Mouse (Mus musculus) limb, embryonic 11.5 days (tissue): ENCODE data around the gene Srxn1. TPM values are rescaled to one million over a fixed set of nuclear protein-coding genes. Genes with fewer than 3 reads are reported as not detected.
A peak's percentile ranks its signal among the peaks of the same experiment; 100 is the strongest.

Experiments
- ATAC-seq: fragments of 200-750 bp; cut with Nextera tagmentation; 2 replicates; pipeline ENCODE4 v1.8.0; 2017; ENCODE audit warnings: low read depth; ENCODE audit not compliant: insufficient number of reproducible peaks, low FRiP score, low TSS enrichment
- DNase-seq: peaks from one replicate; pipeline ENCODE4 v3.0.0-alpha.2; 2015; ENCODE audit warnings: low spot score
- H3K27ac ChIP-seq: fragments of 300-500 bp; sonication (generic); replicated peaks from 2 replicates; pipeline ENCODE4 v1.5.1; 2014; ENCODE audit warnings: low read depth, mild to moderate bottlenecking, low read length
- H3K27me3 ChIP-seq: fragments of 300-500 bp; sonication (generic); 2 replicates; pipeline ENCODE4 v1.6.1; 2014; ENCODE audit warnings: mild to moderate bottlenecking, low read length, mixed read lengths; ENCODE audit not compliant: control insufficient read depth, insufficient read depth
- H3K36me3 ChIP-seq: fragments of 300-500 bp; sonication (generic); 2 replicates; pipeline ENCODE4 v1.6.1; 2014; ENCODE audit warnings: mild to moderate bottlenecking, low read length, moderate library complexity, mixed read lengths; ENCODE audit not compliant: control insufficient read depth, insufficient read depth
- H3K4me1 ChIP-seq: fragments of 300-500 bp; sonication (generic); 2 replicates; pipeline ENCODE4 v1.6.1; 2014; ENCODE audit warnings: low read length, mixed read lengths; ENCODE audit not compliant: control insufficient read depth, insufficient read depth
- H3K4me2 ChIP-seq: fragments of 300-500 bp; sonication (generic); 2 replicates; pipeline ENCODE4 v1.6.1; 2014; ENCODE audit warnings: low read depth, mild to moderate bottlenecking, moderate library complexity; ENCODE audit not compliant: severe bottlenecking
- H3K4me3 ChIP-seq: fragments of 300-500 bp; sonication (generic); 2 replicates; pipeline ENCODE4 v1.5.1; 2014; ENCODE audit warnings: low read depth, low read length
- H3K9ac ChIP-seq: fragments of 300-500 bp; sonication (generic); 2 replicates; pipeline ENCODE4 v1.6.1; 2014; ENCODE audit warnings: mild to moderate bottlenecking, low read length
- H3K9me3 ChIP-seq: fragments of 300-500 bp; sonication (generic); 2 replicates; pipeline ENCODE4 v1.6.1; 2016; ENCODE audit warnings: low read length; ENCODE audit not compliant: control insufficient read depth
- WGBS: fragments of 180-500 bp; shearing (Covaris S2); extraction: QIAGEN DNeasy Blood & Tissue Kit; methylation state at CpG from one replicate; pipeline ENCODE4 v1.1.7; 2014; 5-methylcytosine and 5-hydroxymethylcytosine counted together
- polyA plus RNA-seq: library from polyadenylated mRNA; unstranded; fragments of >200 nt; fragmentation: Nextera tagmentation; extraction: Ambion mirVana; gene quantifications from 2 replicates; pipeline ENCODE4 v1.2.1, GENCODE M21; 2014

The Srxn1 gene
- polyA plus RNA-seq, 1 experiment from 2014 or later: 8.9 TPM

GRCm38 (mm10) chr2:152147079-152147478, 41.8 kb downstream of the Srxn1 start:
- Histone ChIP-seq H3K9me3 (no peaks in the 10 kb centered on the region), H3K27me3 (peaks cover 20% of the 10 kb centered on the region), H3K4me3 (no peak overlapping the region), H3K27ac (no peak overlapping the region), H3K4me2 (no peak overlapping the region), H3K4me1 (peaks cover 11% of the 10 kb centered on the region), H3K9ac (no peak overlapping the region), H3K36me3 (no peaks in the 10 kb centered on the region)
- ATAC-seq (no peak), DNase-seq (no peak)
- WGBS: 67% methylated on average over 3 of the region's 3 CpGs

GRCm38 (mm10) chr2:152148675-152149074, 43.4 kb downstream of the Srxn1 start:
- no peak for ATAC-seq

GRCm38 (mm10) chr2:152149891-152150290, 44.6 kb downstream of the Srxn1 start:
- Histone ChIP-seq H3K4me2 (no peak overlapping the region), H3K36me3 (no peaks in the 10 kb centered on the region), H3K27ac (no peak overlapping the region), H3K4me1 (peaks cover 3% of the 10 kb centered on the region), H3K9ac (no peak overlapping the region), H3K27me3 (peaks cover 6% of the 10 kb centered on the region), H3K9me3 (no peaks in the 10 kb centered on the region), H3K4me3 (no peak overlapping the region)
- WGBS: 35% methylated on average over 4 of the region's 4 CpGs
- no peak for ATAC-seq
- no peak for DNase-seq

More at GRCm38 (mm10) chr2:152148675-152149074, 43.4 kb downstream of the Srxn1 start:
- Histone ChIP-seq H3K9ac (no peak overlapping the region), H3K4me3 (no peak overlapping the region), H3K27me3 (peaks cover 18% of the 10 kb centered on the region), H3K9me3 (no peaks in the 10 kb centered on the region), H3K4me1 (peaks cover 10% of the 10 kb centered on the region), H3K27ac (no peak overlapping the region), H3K36me3 (no peaks in the 10 kb centered on the region), H3K4me2 (no peak overlapping the region)
- no peak for DNase-seq
- 82% methylated on average over 9 of the region's 9 CpGs for WGBS

GRCm38 (mm10) chr2:152150373-152150772, 45.1 kb downstream of the Srxn1 start:
- no peak for DNase-seq
- no peak overlapping the region for H3K27ac ChIP-seq
- 69% methylated on average over 6 of the region's 6 CpGs for WGBS
- no peaks in the 10 kb centered on the region for H3K9me3 ChIP-seq
- no peak for ATAC-seq
- no peaks in the 10 kb centered on the region for H3K36me3 ChIP-seq
- no peak overlapping the region for H3K4me2 ChIP-seq
- no peak overlapping the region for H3K9ac ChIP-seq
- H3K4me1 ChIP-seq: peaks cover 6% of the 10 kb centered on the region
- peaks cover 3% of the 10 kb centered on the region; the same call in 1 of the 2 replicates for H3K27me3 ChIP-seq
- no peak overlapping the region for H3K4me3 ChIP-seq

GRCm38 (mm10) chr2:152153361-152153760, 48.0 kb downstream of the Srxn1 start:
- Histone ChIP-seq H3K9me3 (no peaks in the 10 kb centered on the region), H3K36me3 (no peaks in the 10 kb centered on the region), H3K4me2 (no peak overlapping the region), H3K27ac (no peak overlapping the region), H3K4me3 (no peak overlapping the region), H3K27me3 (no peaks in the 10 kb centered on the region), H3K4me1 (peaks cover 7% of the 10 kb centered on the region), H3K9ac (no peak overlapping the region)
- 12% methylated on average over 3 of the region's 3 CpGs for WGBS
- ATAC-seq (no peak), DNase-seq (no peak)

- ATAC-seq (no peak), DNase-seq (peak; percentile 45)
- no peak overlapping the region; the same call in 1 of the 2 replicates for H3K27ac ChIP-seq
- peaks cover 7% of the 10 kb centered on the region for H3K4me1 ChIP-seq
- 57% methylated on average over 7 of the region's 7 CpGs for WGBS
- H3K36me3 ChIP-seq: no peaks in the 10 kb centered on the region
- no peak overlapping the region for H3K4me2 ChIP-seq
- no peak overlapping the region for H3K9ac ChIP-seq
- no peaks in the 10 kb centered on the region for H3K9me3 ChIP-seq
- no peaks in the 10 kb centered on the region for H3K27me3 ChIP-seq
- H3K4me3 ChIP-seq: no peak overlapping the region
Observed at GRCm38 (mm10) chr2:152155414-152156208, 50.3 kb downstream of the Srxn1 start.

- ATAC-seq (no peak), DNase-seq (no peak)
- no peak overlapping the region for H3K27ac ChIP-seq
- 82% methylated on average over 6 of the region's 6 CpGs for WGBS
- no peak overlapping the region for H3K4me2 ChIP-seq
- H3K9ac ChIP-seq: no peak overlapping the region
- no peak overlapping the region for H3K4me3 ChIP-seq
- peaks cover 7% of the 10 kb centered on the region for H3K4me1 ChIP-seq
- no peaks in the 10 kb centered on the region for H3K36me3 ChIP-seq
- H3K9me3 ChIP-seq: no peaks in the 10 kb centered on the region
- H3K27me3 ChIP-seq: no peaks in the 10 kb centered on the region
Observed at GRCm38 (mm10) chr2:152156471-152156870, 51.2 kb downstream of the Srxn1 start.

- Histone ChIP-seq H3K9ac (no peak overlapping the region), H3K36me3 (no peaks in the 10 kb centered on the region), H3K4me2 (no peak overlapping the region), H3K27ac (no peak overlapping the region), H3K27me3 (no peaks in the 10 kb centered on the region), H3K4me3 (no peak overlapping the region), H3K4me1 (peaks cover 4% of the 10 kb centered on the region; the same call in 1 of the 2 replicates), H3K9me3 (no peaks in the 10 kb centered on the region)
- DNase-seq (no peak), ATAC-seq (no peak)
- WGBS: 94% methylated on average over 1 of the region's 1 CpGs
Observed at GRCm38 (mm10) chr2:152159487-152159886, 54.2 kb downstream of the Srxn1 start.
